ENCODE assay signal across 21 mouse cellular contexts in genomic region chr8:61475251-61475673, GRCm38 (mm10). TPM values are rescaled to one million over a fixed set of nuclear protein-coding genes. Genes with fewer than 3 reads are reported as not detected.
DNase-seq lines count a peak whose midpoint lies in the region; ATAC-seq and TF ChIP-seq lines count a peak whose summit lies in the region.
"Had no signal": no experiment of that assay in that cellular context is flagged by ENCODE, and none has a peak within 500 bp of the region (broad histone marks: within the 10 kb centered on the region; RNA-seq: fewer than 3 reads in every experiment).

No protein-coding gene starts in this region.

- dilution Hi-C loops in CH12.LX (cut with MboI; ENCODE audit: extremely low pct_ligation_motif_present, extremely low pct_unique_long_range_greater_than_20kb, low sequenced_read_pairs) = no loop called here

- no peaks in the 10 kb centered on the region for H3K79me2 ChIP-seq in CH12.LX (replicated peaks; ENCODE audit: control insufficient read depth, extremely low read depth, insufficient read depth, poor library complexity, severe bottlenecking)

- H3K9ac ChIP-seq in CH12.LX (ENCODE audit: insufficient read depth, low read depth) = no peak overlapping the region
- H3K9ac ChIP-seq in intestine, embryonic 16.5 days (ENCODE audit: low read depth, low read length) = no peak overlapping the region
- H3K9ac ChIP-seq in kidney, postnatal 0 days (ENCODE audit: low read depth, low read length) = no peak overlapping the region
- H3K9ac ChIP-seq: forebrain, embryonic 13.5 days; hindbrain, embryonic 12.5 days; liver, postnatal 0 days; neural tube, embryonic 13.5 days had no signal

- H3K4me1 ChIP-seq in CH12.LX (ENCODE audit: control insufficient read depth in 1 of 2, insufficient read depth in 2 of 2) = peaks cover 11 to 25% of the 10 kb centered on the region in 2 experiments
- H3K4me1 ChIP-seq in intestine, embryonic 16.5 days (ENCODE audit: control insufficient read depth, insufficient read depth, low read length) = no peaks in the 10 kb centered on the region
- H3K4me1 ChIP-seq in kidney, postnatal 0 days (replicated peaks; ENCODE audit: insufficient read depth, low read length) = 0 out of 2 replicates have a peak, but pooled peaks cover 5% of the 10 kb centered on the region
- peaks cover 13% of the 10 kb centered on the region; the same call in 1 of the 2 replicates for H3K4me1 ChIP-seq in small intestine, adult 2 months (ENCODE audit: control insufficient read depth, insufficient read depth, insufficient read length, low read length)
- no peaks in the 10 kb centered on the region for H3K4me1 ChIP-seq in thymus, adult 2 months (replicated peaks; ENCODE audit: control insufficient read depth, insufficient read depth, low read length)
- H3K4me1 ChIP-seq: forebrain, embryonic 13.5 days; hindbrain, embryonic 12.5 days; limb, embryonic 10.5 days; neural tube, embryonic 13.5 days had no signal

- no peaks in the 10 kb centered on the region for H3K27me3 ChIP-seq in CH12.LX (replicated peaks)
- H3K27me3 ChIP-seq in intestine, embryonic 16.5 days (replicated peaks; ENCODE audit: control insufficient read depth, insufficient read depth, low read length) = no peaks in the 10 kb centered on the region
- H3K27me3 ChIP-seq in kidney, postnatal 0 days (ENCODE audit: insufficient read depth, low read length) = no peaks in the 10 kb centered on the region
- no peaks in the 10 kb centered on the region for H3K27me3 ChIP-seq in small intestine, adult 2 months (ENCODE audit: control insufficient read depth, insufficient read depth, low read length)
- no peaks in the 10 kb centered on the region for H3K27me3 ChIP-seq in thymus, adult 2 months (ENCODE audit: control insufficient read depth, insufficient read depth, low read length)
- H3K27me3 ChIP-seq: forebrain, embryonic 13.5 days; hindbrain, embryonic 12.5 days; neural tube, embryonic 13.5 days had no signal

- no peak for TF ChIP-seq POLR2A in CH12.LX (IDR thresholded peaks at IDR 0.05; ENCODE audit: low read depth, low read length)
- TF ChIP-seq POLR2A in small intestine, adult 2 months (IDR thresholded peaks at IDR 0.05; ENCODE audit: low read depth, low read length) = no peak
- TF ChIP-seq POLR2A in thymus, adult 2 months (IDR thresholded peaks at IDR 0.05; ENCODE audit: control insufficient read depth, extremely low read depth, insufficient read depth, low read length, poor library complexity) = no peak

- H3K4me2 ChIP-seq in CH12.LX (ENCODE audit: insufficient read depth, low read depth, poor library complexity, severe bottlenecking) = no peak overlapping the region
- no peak overlapping the region for H3K4me2 ChIP-seq in intestine, embryonic 16.5 days (ENCODE audit: low read depth, low read length)
- no peak overlapping the region; the same call in 1 of the 2 replicates for H3K4me2 ChIP-seq in kidney, postnatal 0 days (ENCODE audit: low read length)
- H3K4me2 ChIP-seq: forebrain, embryonic 13.5 days; heart, embryonic 11.5 days; hindbrain, embryonic 12.5 days; neural tube, embryonic 13.5 days had no signal

- H3K9me3 ChIP-seq in CH12.LX (replicated peaks; ENCODE audit: low read length) = no peaks in the 10 kb centered on the region
- no peaks in the 10 kb centered on the region for H3K9me3 ChIP-seq in intestine, embryonic 16.5 days (ENCODE audit: control insufficient read depth, low read length)
- no peaks in the 10 kb centered on the region for H3K9me3 ChIP-seq in kidney, postnatal 0 days (replicated peaks; ENCODE audit: low read length)
- H3K9me3 ChIP-seq: forebrain, embryonic 13.5 days; hindbrain, embryonic 12.5 days; limb, embryonic 10.5 days; neural tube, embryonic 13.5 days had no signal

- TF ChIP-seq CTCF in CH12.LX (conservative IDR thresholded peaks at IDR 0.05 in 1 of 2, IDR thresholded peaks at IDR 0.05 in 1 of 2; ENCODE audit: low read depth in 2 of 2, low read length in 2 of 2) = no peak
- no peak for TF ChIP-seq CTCF in kidney, postnatal 0 days (IDR thresholded peaks at IDR 0.05; ENCODE audit: low read depth)
- TF ChIP-seq CTCF in small intestine, adult 2 months (IDR thresholded peaks at IDR 0.05; ENCODE audit: extremely low read depth, insufficient read length, insufficient replicate concordance, low read depth, low read length) = no peak
- no peak for TF ChIP-seq CTCF in thymus, adult 2 months (IDR thresholded peaks at IDR 0.05; ENCODE audit: borderline replicate concordance, control insufficient read depth, extremely low read depth, insufficient read depth, low read length, poor library complexity)

- H3K27ac ChIP-seq in CH12.LX (ENCODE audit: insufficient read depth, low read depth) = no peak overlapping the region
- H3K27ac ChIP-seq in intestine, embryonic 16.5 days (ENCODE audit: low read length) = 0 out of 2 replicates have a peak overlapping the region, but pooled peaks have one; percentile 2
- peak overlapping the region; percentile 57 for H3K27ac ChIP-seq in kidney, postnatal 0 days
- 0 out of 2 replicates have a peak overlapping the region, but pooled peaks have one; percentile 23 for H3K27ac ChIP-seq in small intestine, adult 2 months (ENCODE audit: insufficient read depth, low read depth, low read length)
- H3K27ac ChIP-seq in thymus, adult 2 months (ENCODE audit: control insufficient read depth, insufficient read depth, low read length) = no peak overlapping the region
- H3K27ac ChIP-seq: forebrain, embryonic 13.5 days; hindbrain, embryonic 12.5 days; limb, embryonic 10.5 days; neural tube, embryonic 13.5 days had no signal

- no peak for TF ChIP-seq RAD21 in CH12.LX (IDR thresholded peaks at IDR 0.05; ENCODE audit: low read depth, low read length)

- 33% methylated on average over 6 of the region's 6 CpGs for whole genome bisulfite sequencing in intestine, embryonic 16.5 days
- 26% methylated on average over 6 of the region's 6 CpGs for WGBS in kidney, postnatal 0 days
- WGBS in small intestine, adult 2 months = 18% methylated on average over 6 of the region's 6 CpGs
- 74% methylated on average over 6 of the region's 6 CpGs for WGBS in thymus, adult 2 months

- H3K4me3 ChIP-seq in CH12.LX (replicated peaks in 1 of 3; ENCODE audit: low read depth in 2 of 3, low read length in 2 of 3, poor library complexity in 1 of 3) = no peak overlapping the region
- H3K4me3 ChIP-seq in intestine, embryonic 16.5 days (ENCODE audit: low read length) = no peak overlapping the region
- H3K4me3 ChIP-seq in kidney, postnatal 0 days (replicated peaks; ENCODE audit: low read depth, low read length) = no peak overlapping the region
- peak overlapping the region; percentile 22; the same call in 1 of the 2 replicates for H3K4me3 ChIP-seq in small intestine, adult 2 months (ENCODE audit: low read depth, low read length)
- H3K4me3 ChIP-seq in thymus, adult 2 months (ENCODE audit: control insufficient read depth, insufficient read depth, low read length) = no peak overlapping the region
- H3K4me3 ChIP-seq: forebrain, embryonic 13.5 days; hindbrain, embryonic 12.5 days; limb, embryonic 10.5 days; neural tube, embryonic 13.5 days had no signal

- no peaks in the 10 kb centered on the region for H3K36me3 ChIP-seq in CH12.LX (replicated peaks in 1 of 2; ENCODE audit: control insufficient read depth in 1 of 2, insufficient read depth in 1 of 2, low read length in 1 of 2)
- H3K36me3 ChIP-seq in intestine, embryonic 16.5 days (ENCODE audit: control insufficient read depth, insufficient read depth, low read length) = no peaks in the 10 kb centered on the region
- H3K36me3 ChIP-seq in kidney, postnatal 0 days (ENCODE audit: insufficient read depth, low read length) = no peaks in the 10 kb centered on the region
- H3K36me3 ChIP-seq in small intestine, adult 2 months (ENCODE audit: control insufficient read depth, insufficient read depth, low read length) = no peaks in the 10 kb centered on the region
- H3K36me3 ChIP-seq in thymus, adult 2 months (ENCODE audit: control insufficient read depth, insufficient read depth, low read length) = no peaks in the 10 kb centered on the region
- H3K36me3 ChIP-seq: hindbrain, embryonic 12.5 days; limb, embryonic 10.5 days; neural tube, embryonic 13.5 days had no signal

- peak; percentile 21 for DNase-seq in CH12.LX (ENCODE audit: extremely low read depth)
- peak; percentile 38 for DNase-seq in kidney, postnatal 0 days (ENCODE audit: low spot score)
- DNase-seq in lung, postnatal 10 days = no peak
- no peak for DNase-seq in thymus, postnatal 10 days (ENCODE audit: low spot score in 2 of 2)
- no peak for DNase-seq in gastrocnemius, adult 8-10 months (ENCODE audit: low spot score in 2 of 2)
- no peak for DNase-seq in thymus, adult 2 months
- DNase-seq: adrenal gland, adult 8-10 months; cerebellum, adult 9-10 months; heart, postnatal 10 days; layer of hippocampus, adult 9-11 months; liver, postnatal 0 days; lung, postnatal 14 days; midbrain, embryonic 14.5 days; right cerebral cortex, postnatal 4 days had no signal

- ATAC-seq in intestine, embryonic 16.5 days = peak; percentile 84
- ATAC-seq in kidney, postnatal 0 days (replicated peaks; ENCODE audit: low FRiP score, low read depth) = peak; percentile 69
- ATAC-seq: forebrain, embryonic 13.5 days; liver, postnatal 0 days had no signal

- peak; percentile 60 for TF ChIP-seq EP300 in CH12.LX (IDR thresholded peaks at IDR 0.05; ENCODE audit: low read length)

- in situ Hi-C loops in CH12.LX (cut with MboI; ENCODE audit: low pct_ligation_motif_present, low pct_unique_long_range_greater_than_20kb, low sequenced_read_pairs) = loop anchor here (10.0 kb wide), 1 partner anchor 90 kb away; no protein-coding TSS in a partner anchor

TF ChIP-seq in CH12.LX, 34 proteins besides CTCF, POLR2A, EP300 and RAD21 (continues in another document):
- TF ChIP-seq MEF2A (IDR thresholded peaks at IDR 0.05; ENCODE audit: borderline replicate concordance, low read depth, low read length) (no peak), BHLHE40 (IDR thresholded peaks at IDR 0.05; ENCODE audit: low read depth, low read length) (peak; percentile 79), IRF4 (IDR thresholded peaks at IDR 0.05; ENCODE audit: low read depth, low read length) (no peak), ZNF384 (IDR thresholded peaks at IDR 0.05; ENCODE audit: low read depth, low read length) (peak; percentile 55), ELF1 (IDR thresholded peaks at IDR 0.05; ENCODE audit: low read depth, low read length) (no peak), POLR2AphosphoS2 (IDR thresholded peaks at IDR 0.05; ENCODE audit: low read depth, low read length) (no peak), JUND (conservative IDR thresholded peaks at IDR 0.05; ENCODE audit: low read depth, low read length) (peak; percentile 50; the same call in 1 of the 2 replicates), GABPA (IDR thresholded peaks at IDR 0.05; ENCODE audit: insufficient replicate concordance, low read depth, low read length) (no peak)

RNA-seq across cellular contexts. Expression of gene Cbr4, which starts 12.3 kb away (rescaled TPM):
- total RNA-seq in CH12.LX (2012; rRNA removed) (35.1 and 40.2 TPM in 2 replicates), CH12.LX (2014; rRNA removed) (59.1 and 66.3 TPM in 2 replicates)
- 37.0 and 43.1 TPM in 2 replicates for polyA plus RNA-seq in CH12.LX (2012; ENCODE audit: insufficient read length, low read depth)
- 36.7 and 38.7 TPM in 2 replicates for polyA plus RNA-seq in intestine, embryonic 16.5 days (2015; fragmentation: Nextera tagmentation; extraction: Ambion mirVana)
- 55.5 and 55.9 TPM in 2 replicates for polyA plus RNA-seq in kidney, postnatal 0 days (2015; fragmentation: Nextera tagmentation; extraction: Ambion mirVana)
- 0.83 and 1.4 TPM in 2 replicates for polyA plus RNA-seq in small intestine, adult 2 months (2012; rRNA removed)
- 10 to 100 TPM; 29.5 to 38.0 (median 35.8) TPM for total RNA-seq in gastrocnemius, adult 8-10 months (2022)
- polyA plus RNA-seq in thymus, adult 2 months (2012; rRNA removed) = 5.2 and 5.6 TPM in 2 replicates

Comparison
In these comparisons a context has a peak if more than half of its experiments do, and no peak if none do; other contexts are left out.
1. DNase-seq: peak in CH12.LX (single experiment) and kidney, postnatal 0 days (single experiment); none in lung, postnatal 10 days (single experiment), thymus, postnatal 10 days (0 of 2), gastrocnemius, adult 8-10 months (0 of 2) and thymus, adult 2 months (single experiment).
2. H3K27ac ChIP-seq: peak in intestine, embryonic 16.5 days (single experiment), kidney, postnatal 0 days (single experiment) and small intestine, adult 2 months (single experiment); none in CH12.LX (single experiment) and thymus, adult 2 months (single experiment).